Mouse (Mus musculus): ENCODE measurements around the gene Tmem94.

DNA sequence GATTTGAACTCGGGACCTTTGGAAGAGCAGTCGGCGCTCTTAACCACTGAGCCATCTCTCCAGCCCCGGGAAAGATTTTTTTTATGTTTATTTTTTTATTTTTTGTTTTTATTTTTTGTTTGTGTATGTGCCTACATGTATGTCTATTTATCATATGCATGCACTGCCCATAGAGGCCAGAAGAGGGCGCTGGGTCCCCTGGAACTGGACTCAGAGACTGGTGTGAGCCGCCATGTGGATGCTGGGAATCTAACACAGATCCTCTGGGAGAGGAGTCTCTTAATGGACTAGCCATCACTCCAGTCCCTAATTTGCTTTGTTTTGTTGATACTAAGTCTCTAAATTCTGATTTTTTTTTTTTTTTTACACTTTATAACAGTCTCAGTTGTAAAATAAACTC is 75.8 kb downstream of the Tmem94 start:
- peak; percentile 62; the same call in 1 of the 2 replicates for TF ChIP-seq CTCF (IDR thresholded peaks at IDR 0.05; ENCODE audit: control insufficient read depth, insufficient read depth, insufficient replicate concordance, low read depth, low read length)
- TF ChIP-seq POLR2A (IDR thresholded peaks at IDR 0.05; ENCODE audit: control insufficient read depth, low read depth, low read length), result no peak
